Mouse (Mus musculus) bone marrow macrophage, adult 2 months (primary cell): Measurements from ENCODE around the gene Lrrc4.

ENCODE experiments used
- CTCF ChIP-seq: IDR thresholded peaks from 2 replicates; pipeline ENCODE4 v1.5.1; 2012; ENCODE audit warnings: low read depth, mild to moderate bottlenecking, low read length, moderate library complexity
- POLR2A ChIP-seq: IDR thresholded peaks from 2 replicates; pipeline ENCODE4 v1.6.1; 2012; ENCODE audit warnings: mild to moderate bottlenecking, low read depth, low read length, borderline replicate concordance

DNA sequence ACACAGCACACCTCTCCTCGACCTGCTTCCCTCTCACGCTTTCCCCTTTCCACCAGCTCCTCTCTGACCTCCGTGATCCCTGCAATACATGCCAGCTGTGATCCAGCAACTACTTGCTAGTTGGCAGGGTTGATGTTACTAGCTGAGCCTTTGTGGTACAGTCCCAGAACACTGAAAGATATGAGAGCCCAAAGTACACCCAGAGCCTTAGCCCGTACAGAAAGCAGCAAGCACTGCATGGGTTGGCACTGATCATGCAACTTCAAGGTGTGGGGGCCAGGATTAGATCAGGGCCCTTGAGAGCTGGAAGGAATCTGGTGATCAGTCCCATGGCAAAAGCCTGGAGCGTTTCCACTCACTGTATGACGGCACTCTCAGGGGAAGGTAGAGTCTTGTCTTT, 16.1 kb upstream of the Lrrc4 start:
- TF ChIP-seq POLR2A, result no peak
- TF ChIP-seq CTCF, result no peak
